In the genomic region with DNA sequence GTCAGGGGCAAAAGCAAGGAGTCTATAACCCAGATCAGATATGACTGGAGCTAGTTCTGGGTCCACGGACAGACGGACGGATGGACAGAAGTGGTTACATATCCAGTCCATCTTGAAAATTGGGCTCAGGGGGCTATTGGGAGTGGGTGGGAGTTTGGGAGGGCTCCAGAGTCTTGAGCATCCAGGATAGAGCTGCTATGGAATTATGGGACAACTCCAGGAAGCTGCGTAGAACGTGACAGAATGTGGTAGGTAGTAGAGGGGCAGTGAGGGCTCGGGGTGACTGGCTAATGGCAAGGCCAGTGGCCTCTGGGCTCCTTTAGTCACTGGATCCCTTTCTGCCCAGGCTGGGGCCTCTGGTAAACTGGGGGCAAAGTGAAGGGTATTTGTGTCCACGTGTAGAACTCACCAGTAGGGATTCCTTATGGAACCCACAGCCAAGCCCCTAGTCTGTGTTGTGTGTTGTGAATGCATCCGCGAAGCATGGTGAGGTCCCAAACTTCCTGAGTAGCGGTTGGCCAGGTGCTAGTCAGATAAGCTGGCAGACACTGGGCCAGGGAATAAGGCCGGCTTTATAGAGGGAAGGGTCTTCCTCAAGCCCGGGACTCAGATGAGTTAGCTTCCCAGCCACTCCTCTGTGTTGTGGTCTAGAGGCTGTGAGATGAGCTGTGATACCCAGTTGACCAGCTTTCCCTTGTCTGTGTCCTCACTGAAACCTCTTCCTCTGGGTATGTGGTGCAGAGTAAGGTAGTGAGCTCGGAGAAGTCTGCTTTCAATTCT, we compare ENCODE assay signal across 20 mouse cellular contexts. TPM values are rescaled to one million over a fixed set of nuclear protein-coding genes. Genes with fewer than 3 reads are reported as not detected.
A peak's percentile ranks its signal among the peaks of the same experiment; 100 is the strongest.
DNase-seq lines count a peak whose midpoint lies in the region; ATAC-seq and TF ChIP-seq lines count a peak whose summit lies in the region.
"Had no signal": no experiment of that assay in that cellular context is flagged by ENCODE, and none has a peak within 500 bp of the region (broad histone marks: within the 10 kb centered on the region; RNA-seq: fewer than 3 reads in every experiment).

No protein-coding gene starts in this region.

- no peak overlapping the region for H3K4me2 ChIP-seq in limb, embryonic 11.5 days (ENCODE audit: low read depth, severe bottlenecking)
- H3K4me2 ChIP-seq in embryonic facial prominence, embryonic 14.5 days (ENCODE audit: low read depth, low read length): peak overlapping the region; percentile 44; the same call in 1 of the 2 replicates
- peak overlapping the region; percentile 97 for H3K4me2 ChIP-seq in myocyte (ENCODE audit: low read depth)

- H3K4me3 ChIP-seq in heart, embryonic 10.5 days: peak overlapping the region; percentile 37
- no peak overlapping the region for H3K4me3 ChIP-seq in limb, embryonic 11.5 days (ENCODE audit: low read depth, low read length)
- H3K4me3 ChIP-seq in limb, embryonic 10.5 days: no peak overlapping the region
- H3K4me3 ChIP-seq in embryonic facial prominence, embryonic 14.5 days (ENCODE audit: low read depth, low read length): no peak overlapping the region
- H3K4me3 ChIP-seq in myocyte: peak overlapping the region; percentile 16
- H3K4me3 ChIP-seq: forebrain, embryonic 13.5 days had no signal

- H3K27ac ChIP-seq in heart, embryonic 10.5 days: peak overlapping the region; percentile 85
- no peak overlapping the region for H3K27ac ChIP-seq in limb, embryonic 11.5 days (replicated peaks; ENCODE audit: low read depth, low read length)
- no peak overlapping the region for H3K27ac ChIP-seq in limb, embryonic 10.5 days
- no peak overlapping the region for H3K27ac ChIP-seq in embryonic facial prominence, embryonic 14.5 days (replicated peaks; ENCODE audit: low read depth, low read length)
- H3K27ac ChIP-seq: forebrain, embryonic 13.5 days had no signal

- no peak for TF ChIP-seq POLR2A in myocyte (IDR thresholded peaks at IDR 0.05; ENCODE audit: insufficient read length, low read depth)

- peaks cover 86% of the 10 kb centered on the region for H3K79me2 ChIP-seq in myocyte (ENCODE audit: control insufficient read depth, insufficient read depth)

- DNase-seq in heart, embryonic 10.5 days (ENCODE audit: low spot score): no peak
- no peak for DNase-seq in heart, adult 8-10 months (ENCODE audit: low spot score)
- DNase-seq in limb, embryonic 11.5 days (ENCODE audit: low spot score): no peak
- DNase-seq in limb, embryonic 10.5 days (ENCODE audit: low spot score): no peak
- no peak for DNase-seq in embryonic facial prominence, embryonic 14.5 days (ENCODE audit: low spot score)
- DNase-seq in left cerebral cortex, adult 9 months (ENCODE audit: low spot score in 2 of 2): no peak
- DNase-seq in layer of hippocampus, postnatal 14 days (ENCODE audit: low spot score in 2 of 2): no peak
- DNase-seq: cerebellum, postnatal 14 days; kidney, adult 11 months had no signal

- H3ac ChIP-seq in myocyte (ENCODE audit: control insufficient read depth, insufficient read length): no peak overlapping the region

- 0 out of 2 replicates have a peak overlapping the region, but pooled peaks have one; percentile 17 for H3K9ac ChIP-seq in limb, embryonic 11.5 days (ENCODE audit: low read length)
- H3K9ac ChIP-seq in embryonic facial prominence, embryonic 14.5 days (ENCODE audit: low read depth, low read length): 0 out of 2 replicates have a peak overlapping the region, but pooled peaks have one; percentile 45

- WGBS in heart, embryonic 10.5 days: 63% methylated on average over 13 of the region's 13 CpGs
- WGBS in limb, embryonic 11.5 days: 74% methylated on average over 13 of the region's 13 CpGs
- 83% methylated on average over 13 of the region's 13 CpGs for WGBS in limb, embryonic 10.5 days
- WGBS in embryonic facial prominence, embryonic 14.5 days: 81% methylated on average over 13 of the region's 13 CpGs

- H3K36me3 ChIP-seq in heart, embryonic 10.5 days: peaks cover 9% of the 10 kb centered on the region
- H3K36me3 ChIP-seq in limb, embryonic 11.5 days (ENCODE audit: control insufficient read depth, insufficient read depth, low read length): no peaks in the 10 kb centered on the region
- H3K36me3 ChIP-seq in limb, embryonic 10.5 days: 0 out of 2 replicates have a peak, but pooled peaks cover 4% of the 10 kb centered on the region
- H3K36me3 ChIP-seq in embryonic facial prominence, embryonic 14.5 days (ENCODE audit: control insufficient read depth, insufficient read depth, low read length): no peaks in the 10 kb centered on the region
- no peaks in the 10 kb centered on the region for H3K36me3 ChIP-seq in myocyte (ENCODE audit: control insufficient read depth, insufficient read depth)
- H3K36me3 ChIP-seq: G1E; hindbrain, embryonic 10.5 days had no signal

- H3K27me3 ChIP-seq in heart, embryonic 10.5 days (ENCODE audit: insufficient read depth, poor library complexity, severe bottlenecking): no peaks in the 10 kb centered on the region
- no peaks in the 10 kb centered on the region for H3K27me3 ChIP-seq in limb, embryonic 11.5 days (ENCODE audit: control insufficient read depth, insufficient read depth, low read length)
- H3K27me3 ChIP-seq in limb, embryonic 10.5 days (ENCODE audit: low read depth, poor library complexity, severe bottlenecking): no peaks in the 10 kb centered on the region
- no peaks in the 10 kb centered on the region for H3K27me3 ChIP-seq in embryonic facial prominence, embryonic 14.5 days (replicated peaks; ENCODE audit: control insufficient read depth, insufficient read depth, low read length)
- H3K27me3 ChIP-seq in myocyte (ENCODE audit: control insufficient read depth, insufficient read depth, insufficient read length): no peaks in the 10 kb centered on the region
- H3K27me3 ChIP-seq: forebrain, embryonic 13.5 days had no signal

- no peak for ATAC-seq in limb, embryonic 11.5 days (ENCODE audit: insufficient number of reproducible peaks, low FRiP score, low TSS enrichment, low read depth)
- ATAC-seq in embryonic facial prominence, embryonic 14.5 days (ENCODE audit: low read depth): no peak
- ATAC-seq: forebrain, embryonic 13.5 days had no signal

- peaks cover 100% of the 10 kb centered on the region for H3K4me1 ChIP-seq in heart, embryonic 10.5 days
- H3K4me1 ChIP-seq in limb, embryonic 11.5 days (ENCODE audit: control insufficient read depth, insufficient read depth, low read length): peaks cover 52% of the 10 kb centered on the region
- peaks cover 80% of the 10 kb centered on the region for H3K4me1 ChIP-seq in limb, embryonic 10.5 days
- peaks cover 73% of the 10 kb centered on the region for H3K4me1 ChIP-seq in embryonic facial prominence, embryonic 14.5 days (ENCODE audit: control insufficient read depth, insufficient read depth, low read length)

- no peaks in the 10 kb centered on the region for H3K9me3 ChIP-seq in heart, embryonic 10.5 days
- H3K9me3 ChIP-seq in limb, embryonic 11.5 days (ENCODE audit: control insufficient read depth, low read length): no peaks in the 10 kb centered on the region
- H3K9me3 ChIP-seq in limb, embryonic 10.5 days (replicated peaks): no peaks in the 10 kb centered on the region
- no peaks in the 10 kb centered on the region for H3K9me3 ChIP-seq in embryonic facial prominence, embryonic 14.5 days (ENCODE audit: control insufficient read depth, low read length)
- H3K9me3 ChIP-seq: forebrain, embryonic 13.5 days; G1E; hindbrain, embryonic 10.5 days had no signal

TF ChIP-seq in myocyte, 11 proteins besides CTCF, POLR2A, EP300 and RAD21:
- no peak for TF ChIP-seq MAX (IDR thresholded peaks at IDR 0.05; ENCODE audit: low read depth)
- no peak for TF ChIP-seq MYOD1 (IDR thresholded peaks at IDR 0.05; ENCODE audit: control insufficient read depth in 1 of 3, insufficient read length in 2 of 3, low read depth in 2 of 3)
- no peak for TF ChIP-seq MYOG (IDR thresholded peaks at IDR 0.05; ENCODE audit: control insufficient read depth in 1 of 3, insufficient read depth in 1 of 3, insufficient read length in 2 of 3, low read depth in 2 of 3)
- no peak for TF ChIP-seq CEBPB (IDR thresholded peaks at IDR 0.05; ENCODE audit: insufficient read depth, poor library complexity, severe bottlenecking)
- no peak for TF ChIP-seq TCF3 (IDR thresholded peaks at IDR 0.05; ENCODE audit: insufficient read length, low read depth)
- TF ChIP-seq POLR2AphosphoS2 (IDR thresholded peaks at IDR 0.05; ENCODE audit: insufficient read length, low read depth): no peak
- TF ChIP-seq USF1 (IDR thresholded peaks at IDR 0.05; ENCODE audit: low read depth): no peak
- no peak for TF ChIP-seq TCF12 (IDR thresholded peaks at IDR 0.05; ENCODE audit: insufficient read depth, poor library complexity, severe bottlenecking)
- TF ChIP-seq SRF (IDR thresholded peaks at IDR 0.05; ENCODE audit: control insufficient read depth, insufficient read length, low read depth): no peak
- no peak for TF ChIP-seq REST (IDR thresholded peaks at IDR 0.05; ENCODE audit: insufficient read depth, insufficient read length)

RNA-seq across cellular contexts. Expression of a gene that starts 6.9 kb away (rescaled TPM):
- 52.0 and 58.9 TPM in 2 replicates for polyA plus RNA-seq in heart, embryonic 10.5 days (2016; fragmentation: Nextera tagmentation; extraction: Ambion mirVana)
- 100 to 1,000 TPM; 124 to 205 (median 189) TPM for total RNA-seq in heart, adult 8-10 months (2022)
- 20.6 and 22.4 TPM in 2 replicates for polyA plus RNA-seq in limb, embryonic 11.5 days (2014; fragmentation: Nextera tagmentation; extraction: Ambion mirVana)
- 20.8 and 23.3 TPM in 2 replicates for polyA plus RNA-seq in limb, embryonic 10.5 days (2016; fragmentation: Nextera tagmentation; extraction: Ambion mirVana)
- 64.8 and 67.2 TPM in 2 replicates for polyA plus RNA-seq in embryonic facial prominence, embryonic 14.5 days (2014; fragmentation: Nextera tagmentation; extraction: Ambion mirVana)
- polyA plus RNA-seq in myocyte (2012; fragmentation: generic; extraction: Trizol): 209 TPM
- total RNA-seq in layer of hippocampus, postnatal 14 days (2021): 10 to 100 TPM; 11.5 to 17.9 TPM
- polyA plus RNA-seq: G1E had no signal

RNA-seq across cellular contexts. Expression of a gene that starts 22.4 kb away (rescaled TPM):
- polyA plus RNA-seq in heart, embryonic 10.5 days (2016; fragmentation: Nextera tagmentation; extraction: Ambion mirVana): not detected in 2 replicates
- total RNA-seq in heart, adult 8-10 months (2022): not detected
- not detected in 2 replicates for polyA plus RNA-seq in limb, embryonic 11.5 days (2014; fragmentation: Nextera tagmentation; extraction: Ambion mirVana)
- not detected in 2 replicates for polyA plus RNA-seq in limb, embryonic 10.5 days (2016; fragmentation: Nextera tagmentation; extraction: Ambion mirVana)
- polyA plus RNA-seq in embryonic facial prominence, embryonic 14.5 days (2014; fragmentation: Nextera tagmentation; extraction: Ambion mirVana): 0.17 and 0.46 TPM in 2 replicates
- 0.55 TPM for polyA plus RNA-seq in myocyte (2012; fragmentation: generic; extraction: Trizol)
- not detected for total RNA-seq in layer of hippocampus, postnatal 14 days (2021)
- total RNA-seq: adrenal gland, adult 8-10 months; gastrocnemius, adult 18-20 months; layer of hippocampus, adult 8-10 months; left cerebral cortex, postnatal 36 days had no signal
- polyA plus RNA-seq: embryonic facial prominence, embryonic 11.5 days; forebrain, embryonic 13.5 days; G1E; hindbrain, embryonic 10.5 days; lung, postnatal 0 days; thymus, postnatal 0 days had no signal

RNA-seq across cellular contexts. Expression of a gene that starts 45.1 kb away (rescaled TPM):
- polyA plus RNA-seq in heart, embryonic 10.5 days (2016; fragmentation: Nextera tagmentation; extraction: Ambion mirVana): not detected in 2 replicates
- not detected for total RNA-seq in heart, adult 8-10 months (2022)
- polyA plus RNA-seq in limb, embryonic 11.5 days (2014; fragmentation: Nextera tagmentation; extraction: Ambion mirVana): not detected in 2 replicates
- not detected in 2 replicates for polyA plus RNA-seq in limb, embryonic 10.5 days (2016; fragmentation: Nextera tagmentation; extraction: Ambion mirVana)
- 0.30 and 0.56 TPM in 2 replicates for polyA plus RNA-seq in embryonic facial prominence, embryonic 14.5 days (2014; fragmentation: Nextera tagmentation; extraction: Ambion mirVana)
- polyA plus RNA-seq in myocyte (2012; fragmentation: generic; extraction: Trizol): 0.38 TPM
- total RNA-seq in layer of hippocampus, postnatal 14 days (2021): not detected
- total RNA-seq: G1E; layer of hippocampus, adult 8-10 months; left cerebral cortex, postnatal 36 days had no signal
- polyA plus RNA-seq: embryonic facial prominence, embryonic 11.5 days; forebrain, embryonic 13.5 days; G1E; hindbrain, embryonic 10.5 days; lung, postnatal 0 days; thymus, postnatal 0 days had no signal

Comparison
In these comparisons a context has a peak if more than half of its experiments do, and no peak if none do; other contexts are left out.
1. H3K4me3 ChIP-seq: peak in heart, embryonic 10.5 days (single experiment) and myocyte (single experiment); none in limb, embryonic 11.5 days (single experiment), limb, embryonic 10.5 days (single experiment) and embryonic facial prominence, embryonic 14.5 days (single experiment).